Mouse (Mus musculus): ENCODE results near the gene Styk1.

- no peak for TF ChIP-seq CTCF (IDR thresholded peaks at IDR 0.05; ENCODE audit: borderline replicate concordance, extremely low read depth, insufficient read depth, insufficient read length)
- TF ChIP-seq POLR2A (IDR thresholded peaks at IDR 0.05; ENCODE audit: borderline replicate concordance, extremely low read depth, insufficient read depth, insufficient read length, poor library complexity, severe bottlenecking): no peak
These were observed 81.1 kb downstream of the Styk1 start for GRCm38 (mm10) chr6:131272311-131272710.

Data from brain, embryonic 14.5 days (tissue).